Mouse (Mus musculus) frontal cortex, adult 2 months (tissue): Measurements from ENCODE around the gene AF067061. TPM values are rescaled to one million over a fixed set of nuclear protein-coding genes. Genes with fewer than 3 reads are reported as not detected.

Source experiments
- polyA plus RNA-seq: library from polyadenylated mRNA; depleted of rRNA; stranded (reverse); fragments of >200 nt; gene quantifications from 2 replicates; pipeline ENCODE4 v1.2.3, GENCODE M21; 2012; rRNA removed

Gene AF067061
- polyA plus RNA-seq, 1 experiment, result not detected

Other genes with a start within 250 kb of the AF067061 start
- not detected in 2 replicates for gene Gm36079, start 236.1 kb upstream of the AF067061 start, polyA plus RNA-seq
- gene Gm21188, start 210.9 kb upstream of the AF067061 start, polyA plus RNA-seq, result 0.11 and 0.16 TPM in 2 replicates
- not detected in 2 replicates for gene Gm20767, start 122.9 kb upstream of the AF067061 start, polyA plus RNA-seq
- gene Gm21818, start 90.7 kb upstream of the AF067061 start, polyA plus RNA-seq, result not detected in 2 replicates
- gene Gm21762, start 47.2 kb upstream of the AF067061 start, polyA plus RNA-seq, result not detected in 2 replicates
- gene Gm21731, start 24.0 kb upstream of the AF067061 start, polyA plus RNA-seq, result not detected in 2 replicates
- gene BC147527, start 37.3 kb downstream of the AF067061 start, polyA plus RNA-seq, result 0.15 and 0.20 TPM in 2 replicates
- gene Tcstv3, start 53.8 kb downstream of the AF067061 start, polyA plus RNA-seq, result not detected in 2 replicates